Mouse (Mus musculus): ENCODE data around the gene Uqcc3. TPM values are rescaled to one million over a fixed set of nuclear protein-coding genes. Genes with fewer than 3 reads are reported as not detected.
"Not testable (repeated sequence)": the region's sequence is repeated elsewhere in the genome, so short reads cannot be mapped to it uniquely, and the experiment has no call there.

The Uqcc3 gene
- total RNA-seq, 1 experiment, result 75.3 TPM

- in situ Hi-C loops (cut with MboI; ENCODE audit: low sequenced_read_pairs in 2 of 2, unreplicated experiment in 2 of 2), result loop anchor here in 1 of 2 experiments (25.0 kb wide), 1 partner anchor 215 kb away; the partner anchor contains the start of gene Scgb1a1
- no peak for DNase-seq (ENCODE audit: low read depth, low spot score)
These were observed 8.4 kb downstream of the Uqcc3 start for GRCm38 (mm10) chr19:8872266-8872840.

GRCm38 (mm10) chr19:8871267-8872186, 9.2 kb downstream of the Uqcc3 start, which contains the start of gene Ubxn1:
Ubxn1 (plus strand) TSS chr19:8871496.
- in situ Hi-C loops (cut with MboI; ENCODE audit: low sequenced_read_pairs in 2 of 2, unreplicated experiment in 2 of 2), result loop anchor here in 1 of 2 experiments (25.0 kb wide), 1 partner anchor 216 kb away; the partner anchor contains the start of gene Scgb1a1
- H3K4me1 ChIP-seq (ENCODE audit: control insufficient read depth in 2 of 2, insufficient read depth in 2 of 2, low read length in 2 of 2, poor library complexity in 1 of 2), result no peaks in the 10 kb centered on the region; a peak in 2 of 4 replicates
- no peaks in the 10 kb centered on the region for H3K9me3 ChIP-seq (ENCODE audit: control insufficient read depth, insufficient read depth, low read depth, low read length)
- peak; percentile 99 for DNase-seq (ENCODE audit: low read depth, low spot score)
- H3K4me3 ChIP-seq (ENCODE audit: insufficient read depth in 1 of 2, low read depth in 1 of 2, low read length in 2 of 2, poor library complexity in 1 of 2, severe bottlenecking in 1 of 2), result peak within 1 kb of the TSS; percentile 91 to 95
- TF ChIP-seq HCFC1 (IDR thresholded peaks at IDR 0.05; ENCODE audit: borderline replicate concordance, insufficient read depth, low read length) (peak; percentile 83), CHD2 (IDR thresholded peaks at IDR 0.05; ENCODE audit: low read depth, low read length) (no peak), ZNF384 (IDR thresholded peaks at IDR 0.05; ENCODE audit: low read depth, low read length) (0 out of 2 replicates have a peak, but pooled peaks have one; percentile 12), MAFK (IDR thresholded peaks at IDR 0.05; ENCODE audit: insufficient read depth, low read depth, low read length) (no peak)
- peak within 1 kb of the TSS; percentile 88 for H3K27ac ChIP-seq (ENCODE audit: insufficient read depth, low read depth, low read length, poor library complexity, severe bottlenecking)
- H3K9ac ChIP-seq (ENCODE audit: insufficient read depth, low read depth, low read length, poor library complexity, severe bottlenecking), result peak within 1 kb of the TSS; percentile 98
- H3K36me3 ChIP-seq (ENCODE audit: control insufficient read depth, insufficient read depth, low read length, poor library complexity, severe bottlenecking), result peaks cover 25% of the 10 kb centered on the region

More at GRCm38 (mm10) chr19:8872266-8872840, 8.4 kb downstream of the Uqcc3 start:
- Histone ChIP-seq H3K36me3 (ENCODE audit: control insufficient read depth, insufficient read depth, low read length, poor library complexity, severe bottlenecking) (peaks cover 25% of the 10 kb centered on the region), H3K9ac (ENCODE audit: insufficient read depth, low read depth, low read length, poor library complexity, severe bottlenecking) (peak overlapping the region; percentile 98), H3K4me3 (ENCODE audit: insufficient read depth in 1 of 2, low read depth in 1 of 2, low read length in 2 of 2, poor library complexity in 1 of 2, severe bottlenecking in 1 of 2) (peak overlapping the region; percentile 91 to 95), H3K27ac (ENCODE audit: insufficient read depth, low read depth, low read length, poor library complexity, severe bottlenecking) (peak overlapping the region; percentile 76), H3K4me1 (ENCODE audit: control insufficient read depth in 2 of 2, insufficient read depth in 2 of 2, low read length in 2 of 2, poor library complexity in 1 of 2) (no peaks in the 10 kb centered on the region; a peak in 2 of 4 replicates), H3K9me3 (ENCODE audit: control insufficient read depth, insufficient read depth, low read depth, low read length) (no peaks in the 10 kb centered on the region)
- TF ChIP-seq CHD2 (IDR thresholded peaks at IDR 0.05; ENCODE audit: low read depth, low read length), result no peak
- TF ChIP-seq HCFC1 (IDR thresholded peaks at IDR 0.05; ENCODE audit: borderline replicate concordance, insufficient read depth, low read length), result no peak
- TF ChIP-seq ZC3H11A (IDR thresholded peaks at IDR 0.05; ENCODE audit: borderline replicate concordance, low read depth, low read length), result no peak
- TF ChIP-seq MAFK (IDR thresholded peaks at IDR 0.05; ENCODE audit: insufficient read depth, low read depth, low read length), result no peak
- TF ChIP-seq ZNF384 (IDR thresholded peaks at IDR 0.05; ENCODE audit: low read depth, low read length), result no peak

- DNase-seq (ENCODE audit: low read depth, low spot score), result no peak
- in situ Hi-C loops (cut with MboI; ENCODE audit: low sequenced_read_pairs in 2 of 2, unreplicated experiment in 2 of 2), result loop anchor here in 1 of 2 experiments (25.0 kb wide), 1 partner anchor 216 kb away; the partner anchor contains the start of gene Scgb1a1
These were observed 9.9 kb downstream of the Uqcc3 start for GRCm38 (mm10) chr19:8870838-8871237.

GRCm38 (mm10) chr19:8870381-8870780, 10.3 kb downstream of the Uqcc3 start:
- not testable (repeated sequence) for H3K27ac ChIP-seq (ENCODE audit: insufficient read depth, low read depth, low read length, poor library complexity, severe bottlenecking); H3K9me3 ChIP-seq (ENCODE audit: control insufficient read depth, insufficient read depth, low read depth, low read length); H3K4me1 ChIP-seq (ENCODE audit: control insufficient read depth in 2 of 2, insufficient read depth in 2 of 2, low read length in 2 of 2, poor library complexity in 1 of 2); DNase-seq (ENCODE audit: low read depth, low spot score); H3K9ac ChIP-seq (ENCODE audit: insufficient read depth, low read depth, low read length, poor library complexity, severe bottlenecking)
- Histone ChIP-seq H3K36me3 (ENCODE audit: control insufficient read depth, insufficient read depth, low read length, poor library complexity, severe bottlenecking) (peaks cover 22% of the 10 kb centered on the region), H3K4me3 (ENCODE audit: insufficient read depth in 1 of 2, low read depth in 1 of 2, low read length in 2 of 2, poor library complexity in 1 of 2, severe bottlenecking in 1 of 2) (peak overlapping the region in 1 of 2 experiments; percentile 91; a peak in 1 of 4 replicates)
- in situ Hi-C loops (cut with MboI; ENCODE audit: low sequenced_read_pairs in 2 of 2, unreplicated experiment in 2 of 2), result loop anchor here in 1 of 2 experiments (25.0 kb wide), 1 partner anchor 217 kb away; the partner anchor contains the start of gene Scgb1a1
- peak; percentile 80 for TF ChIP-seq ZNF384 (IDR thresholded peaks at IDR 0.05; ENCODE audit: low read depth, low read length)

More at GRCm38 (mm10) chr19:8870838-8871237, 9.9 kb downstream of the Uqcc3 start:
- peak overlapping the region; percentile 77 for H3K9ac ChIP-seq (ENCODE audit: insufficient read depth, low read depth, low read length, poor library complexity, severe bottlenecking)
- H3K36me3 ChIP-seq (ENCODE audit: control insufficient read depth, insufficient read depth, low read length, poor library complexity, severe bottlenecking), result peaks cover 25% of the 10 kb centered on the region
- TF ChIP-seq MAFK (IDR thresholded peaks at IDR 0.05; ENCODE audit: insufficient read depth, low read depth, low read length) (no peak), ZC3H11A (IDR thresholded peaks at IDR 0.05; ENCODE audit: borderline replicate concordance, low read depth, low read length) (no peak), CHD2 (IDR thresholded peaks at IDR 0.05; ENCODE audit: low read depth, low read length) (no peak), HCFC1 (IDR thresholded peaks at IDR 0.05; ENCODE audit: borderline replicate concordance, insufficient read depth, low read length) (no peak), ZNF384 (IDR thresholded peaks at IDR 0.05; ENCODE audit: low read depth, low read length) (no peak)
- H3K4me3 ChIP-seq (ENCODE audit: insufficient read depth in 1 of 2, low read depth in 1 of 2, low read length in 2 of 2, poor library complexity in 1 of 2, severe bottlenecking in 1 of 2), result peak overlapping the region; percentile 44 to 91
- H3K9me3 ChIP-seq (ENCODE audit: control insufficient read depth, insufficient read depth, low read depth, low read length), result no peaks in the 10 kb centered on the region
- no peaks in the 10 kb centered on the region; a peak in 2 of 4 replicates for H3K4me1 ChIP-seq (ENCODE audit: control insufficient read depth in 2 of 2, insufficient read depth in 2 of 2, low read length in 2 of 2, poor library complexity in 1 of 2)
- H3K27ac ChIP-seq (ENCODE audit: insufficient read depth, low read depth, low read length, poor library complexity, severe bottlenecking), result peak overlapping the region; percentile 88
